Mouse (Mus musculus) erythroblast, embryonic 14.5 days (primary cell): ENCODE results near the gene Zfhx3.

Experiments
- GATA1 ChIP-seq: IDR thresholded peaks from 2 replicates; pipeline ENCODE4 v1.6.1; 2012; ENCODE audit warnings: low read length, inconsistent platforms, mixed read lengths
- TAL1 ChIP-seq: IDR thresholded peaks from 3 replicates; pipeline ENCODE4 v1.6.1; 2012; ENCODE audit warnings: low read length, inconsistent platforms, mixed read lengths

- TF ChIP-seq GATA1, result no peak
- no peak for TF ChIP-seq TAL1
Measured at GRCm38 (mm10) chr8:108689694-108690093, 747.2 kb downstream of the Zfhx3 start.
